Mouse (Mus musculus) heart, adult 2 months (tissue): ENCODE measurements at regions not wholly inside any gene's neighbourhood (a gene's known extent, or its start where the extent isn't known, plus 50 kb on each side); places are given as distances from the start of the nearest gene placed in this dataset.

Experiments
- EP300 ChIP-seq: fragments of 200-500 bp; IDR thresholded peaks from 2 replicates; pipeline ENCODE4 v1.6.1; 2011; ENCODE audit warnings: low read depth, low read length, control low read depth; ENCODE audit not compliant: insufficient read depth
- POLR2A ChIP-seq: fragments of 200-500 bp; IDR thresholded peaks from 2 replicates; pipeline ENCODE4 v1.6.1; 2011; ENCODE audit warnings: mild to moderate bottlenecking, low read depth, low read length, control low read depth; ENCODE audit not compliant: insufficient read depth

DNA sequence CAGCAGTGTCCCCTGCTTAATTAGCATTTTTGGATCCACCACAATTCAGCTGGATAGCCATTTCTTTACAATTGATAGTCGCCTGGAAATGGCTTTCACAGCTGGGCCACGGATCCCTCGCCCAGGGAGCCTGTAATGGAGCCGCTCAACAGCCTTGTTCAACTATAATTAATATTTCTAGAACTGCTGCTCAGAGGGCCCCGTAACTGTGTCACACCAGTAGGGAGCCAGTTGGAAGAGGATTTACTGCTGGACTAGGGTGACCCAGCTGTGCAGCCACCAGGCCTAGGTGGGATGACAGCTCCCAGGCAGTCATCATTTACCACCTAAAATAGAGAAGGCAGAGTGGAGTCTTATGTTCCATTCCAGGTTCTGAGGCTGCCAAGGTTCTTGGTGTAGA lies 529.2 kb downstream of the Nr2f2 start:
- TF ChIP-seq EP300 (no peak), POLR2A (no peak)
